Mouse (Mus musculus): ENCODE data around the gene Lrrfip2.

Gene Lrrfip2

GRCm38 (mm10) chr9:111118252-111118890 is 979 bp downstream of the Lrrfip2 start:
- DNase-seq = peak; percentile 71 to 86

GRCm38 (mm10) chr9:111118891-111119441 is 1.6 kb downstream of the Lrrfip2 start:
- DNase-seq = no peak

DNA sequence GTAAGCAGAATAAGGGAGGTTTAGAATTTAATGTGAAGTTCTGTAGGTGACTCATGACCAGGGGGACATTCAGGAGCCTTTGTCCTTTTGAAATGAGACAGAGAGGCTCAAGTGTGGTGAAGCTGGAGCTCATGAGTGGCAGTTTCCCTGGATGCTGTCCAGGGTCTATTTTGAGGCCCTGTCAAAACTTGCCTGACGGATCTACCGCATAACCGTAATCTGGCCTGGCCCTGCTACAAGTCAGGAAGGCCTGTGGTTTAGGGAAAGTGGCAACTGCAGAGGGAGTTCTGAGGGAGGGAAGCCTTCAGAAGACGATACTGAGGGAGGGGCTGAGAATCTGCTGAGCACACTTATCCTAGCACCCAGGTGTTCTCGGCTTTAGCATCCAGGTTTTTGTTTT is 5.1 kb downstream of the Lrrfip2 start:
- peak; percentile 20 to 46 for DNase-seq

DNA sequence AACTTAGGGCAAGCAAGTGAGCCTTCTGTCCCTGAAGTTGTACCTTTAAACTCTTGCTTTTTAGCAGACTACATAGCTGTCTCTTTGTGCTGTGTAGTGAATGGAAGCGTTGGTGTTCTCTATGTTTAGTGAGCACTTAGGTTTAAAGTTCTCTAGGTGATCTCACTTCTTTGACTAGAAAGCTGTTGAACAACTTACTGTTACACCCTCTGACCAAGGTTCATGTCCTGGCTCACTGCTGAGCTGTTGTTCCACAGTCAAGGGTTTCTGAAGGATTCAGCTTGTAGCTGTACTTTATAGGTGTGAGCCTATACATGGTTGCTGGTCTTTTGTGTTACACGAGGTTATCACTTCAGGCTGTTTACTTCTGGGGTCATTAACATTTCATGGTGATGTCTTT is 5.9 kb downstream of the Lrrfip2 start:
- DNase-seq = peak; percentile 16 to 46

GRCm38 (mm10) chr9:111124440-111124839 is 7.0 kb downstream of the Lrrfip2 start:
- DNase-seq = no peak

- no peak for DNase-seq
Observed at GRCm38 (mm10) chr9:111126735-111127134, 9.3 kb downstream of the Lrrfip2 start.

DNA sequence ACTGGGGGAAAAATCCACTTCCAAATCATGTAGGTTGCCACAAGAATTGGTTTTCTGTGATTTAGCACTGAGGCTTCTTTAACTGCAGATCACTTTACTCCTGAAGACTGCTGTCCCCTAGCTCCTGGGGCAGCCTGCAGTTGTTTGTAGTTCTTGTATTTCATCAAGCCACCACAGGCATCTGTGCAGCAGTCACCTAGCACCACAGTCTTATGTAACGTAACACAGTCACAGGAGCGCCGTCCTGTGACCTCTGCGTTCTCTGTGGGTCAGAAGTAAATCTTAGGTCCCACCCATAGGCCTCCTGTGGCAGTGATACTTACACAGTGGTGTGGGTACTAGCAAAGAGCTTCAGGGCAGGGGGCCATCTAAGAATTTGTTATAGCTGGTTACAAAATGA is 10.4 kb downstream of the Lrrfip2 start:
- no peak for DNase-seq

GRCm38 (mm10) chr9:111130126-111130525 is 12.7 kb downstream of the Lrrfip2 start:
- no peak for DNase-seq

DNA sequence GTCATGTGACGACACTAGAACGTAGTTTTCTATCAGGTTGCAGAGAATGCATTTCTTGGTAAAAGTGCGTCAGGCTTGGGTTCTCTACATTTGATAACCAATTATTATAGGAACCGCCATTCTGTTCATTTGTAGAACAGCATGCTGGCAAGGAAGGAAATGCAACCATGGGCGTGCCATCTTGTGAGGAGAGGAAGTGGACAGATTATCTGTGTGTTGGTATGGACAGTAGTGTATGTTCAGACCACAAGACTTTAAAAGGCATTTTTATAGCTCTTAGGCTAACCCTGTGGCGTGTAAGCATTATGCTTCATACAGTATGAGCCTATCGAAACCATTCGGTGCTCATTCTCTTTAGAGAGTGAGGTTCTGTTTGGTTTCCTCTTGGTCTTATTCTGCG is 20.8 kb downstream of the Lrrfip2 start:
- DNase-seq = no peak

- DNase-seq = no peak
Observed at GRCm38 (mm10) chr9:111142721-111143120, 25.3 kb downstream of the Lrrfip2 start.

GRCm38 (mm10) chr9:111143387-111143786 is 26.0 kb downstream of the Lrrfip2 start:
- DNase-seq = no peak

DNA sequence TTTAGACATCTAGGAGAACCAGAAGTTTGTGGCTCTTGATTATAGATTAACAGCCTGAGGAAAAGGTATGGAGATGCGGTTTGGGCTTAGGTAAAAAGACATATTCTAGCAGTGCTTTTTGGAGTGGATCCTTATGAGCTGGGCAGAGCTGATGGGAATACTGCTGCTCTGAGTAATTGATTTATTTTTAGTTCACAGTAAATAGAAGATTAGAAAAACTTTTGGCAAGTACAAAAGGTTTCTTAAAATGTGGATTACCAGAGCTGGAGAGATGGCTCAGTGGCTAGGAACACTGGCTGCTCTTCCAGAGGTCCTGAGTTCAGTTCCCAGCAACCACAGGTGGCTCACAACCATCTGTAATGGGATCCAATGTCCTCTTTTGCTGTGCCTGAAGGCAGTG is 27.3 kb downstream of the Lrrfip2 start:
- DNase-seq = no peak

GRCm38 (mm10) chr9:111145497-111146190 is 28.3 kb downstream of the Lrrfip2 start:
- DNase-seq = no peak

- no peak for DNase-seq
Observed at GRCm38 (mm10) chr9:111146216-111146798, 28.9 kb downstream of the Lrrfip2 start.

DNA sequence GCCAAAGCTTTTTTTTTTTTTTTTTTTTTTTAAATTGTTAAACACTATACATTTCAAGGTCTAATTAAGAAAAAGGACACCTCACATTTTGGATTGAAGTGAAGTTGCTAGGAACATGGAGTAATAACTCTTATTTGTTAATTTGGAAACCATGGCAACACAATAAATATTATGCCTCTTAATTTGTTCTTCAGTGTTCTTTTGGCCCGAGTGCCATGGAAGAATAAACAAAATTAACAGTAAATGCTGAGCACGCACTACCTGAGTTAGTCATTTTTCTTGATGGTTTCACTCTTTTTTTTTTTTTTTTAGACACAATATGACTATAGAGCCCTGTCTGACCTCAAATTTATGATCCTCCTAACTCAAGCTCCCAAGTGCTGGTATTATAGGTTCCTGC is 30.6 kb downstream of the Lrrfip2 start:
- no peak for DNase-seq

DNA sequence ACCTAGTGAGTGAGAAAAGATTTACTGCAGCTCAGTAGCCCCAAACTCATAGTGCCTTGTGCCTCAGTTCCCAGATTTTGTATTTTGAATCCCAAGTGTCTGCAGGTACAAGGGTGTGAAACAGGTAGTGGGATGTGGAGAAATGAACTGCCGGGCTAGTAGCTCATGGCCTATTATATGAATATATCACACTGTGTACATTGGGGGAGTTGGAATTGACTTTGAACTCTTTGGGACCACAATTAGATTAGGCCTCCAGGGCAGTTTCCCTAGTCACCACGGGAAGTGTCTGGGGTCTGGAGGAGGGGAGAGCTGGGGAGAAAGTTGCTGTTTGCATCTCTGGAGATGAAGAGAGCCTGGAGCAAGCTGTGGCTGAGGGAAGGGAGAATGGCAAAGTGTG is 31.0 kb downstream of the Lrrfip2 start:
- DNase-seq = no peak

DNA sequence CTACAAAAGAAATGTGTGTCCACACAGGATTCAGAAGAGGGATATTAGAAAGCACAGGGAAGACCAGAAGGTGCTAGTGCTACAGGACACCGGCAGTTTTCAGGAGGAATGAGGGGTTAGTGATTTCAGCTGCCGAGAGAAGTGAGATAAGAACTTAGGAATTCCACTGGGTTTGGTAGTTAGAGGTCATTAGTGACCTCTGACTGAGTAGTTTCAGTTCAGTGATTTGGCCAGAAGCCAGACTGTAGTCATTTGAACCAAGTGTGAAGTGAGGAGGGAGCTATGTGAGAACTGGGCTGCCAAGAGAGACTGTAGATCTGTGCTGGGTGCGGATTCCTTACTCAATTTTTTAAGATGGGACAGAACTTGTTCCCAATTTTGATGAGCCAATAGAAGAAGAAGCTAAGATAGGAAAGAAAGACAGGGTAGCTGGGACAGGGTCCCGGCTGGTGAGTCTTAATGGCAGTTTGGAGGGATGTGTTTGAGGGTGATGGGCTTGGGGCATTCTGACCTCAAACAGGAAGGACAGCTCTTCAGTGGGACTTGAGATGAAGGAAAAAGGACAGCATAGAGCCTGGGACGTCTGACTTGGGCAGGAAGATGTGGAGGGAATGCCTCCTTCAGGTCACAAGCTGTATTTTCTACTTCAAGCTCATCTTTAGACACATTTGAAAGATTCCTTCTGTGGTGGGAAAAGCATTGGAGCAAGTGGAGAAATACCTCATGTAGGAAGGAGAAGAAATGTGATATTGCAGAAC is 32.0 kb downstream of the Lrrfip2 start:
- peak; percentile 80 to 86 for DNase-seq

DNA sequence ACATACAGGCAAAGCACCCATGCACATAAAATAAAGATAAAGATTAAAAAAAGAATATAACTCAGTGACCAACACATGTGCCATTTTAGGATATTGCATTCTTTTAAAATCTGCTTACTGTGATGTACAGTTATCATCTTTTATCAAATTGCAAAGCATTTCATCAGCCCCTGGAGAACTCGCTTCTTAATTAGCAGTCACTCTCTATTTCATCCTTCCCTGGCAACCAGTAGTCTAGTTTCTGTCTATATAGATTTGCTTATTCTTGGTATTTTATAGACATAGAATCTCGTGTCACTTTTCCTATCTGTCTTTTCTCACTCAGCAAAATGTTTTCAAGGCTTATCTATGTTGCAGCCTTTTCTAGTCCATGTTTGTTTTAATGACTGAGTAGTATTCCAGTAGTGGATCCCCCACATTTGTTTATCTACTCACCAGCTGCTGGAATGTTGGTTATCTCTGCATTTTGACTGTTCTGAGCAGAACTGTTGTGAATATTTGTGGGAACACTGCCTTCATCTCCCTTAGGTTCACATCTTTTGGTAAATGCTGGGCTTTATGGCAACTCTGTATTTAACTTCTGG is 35.0 kb downstream of the Lrrfip2 start:
- DNase-seq = no peak

GRCm38 (mm10) chr9:111153026-111153425 is 35.6 kb downstream of the Lrrfip2 start:
- DNase-seq = no peak

DNA sequence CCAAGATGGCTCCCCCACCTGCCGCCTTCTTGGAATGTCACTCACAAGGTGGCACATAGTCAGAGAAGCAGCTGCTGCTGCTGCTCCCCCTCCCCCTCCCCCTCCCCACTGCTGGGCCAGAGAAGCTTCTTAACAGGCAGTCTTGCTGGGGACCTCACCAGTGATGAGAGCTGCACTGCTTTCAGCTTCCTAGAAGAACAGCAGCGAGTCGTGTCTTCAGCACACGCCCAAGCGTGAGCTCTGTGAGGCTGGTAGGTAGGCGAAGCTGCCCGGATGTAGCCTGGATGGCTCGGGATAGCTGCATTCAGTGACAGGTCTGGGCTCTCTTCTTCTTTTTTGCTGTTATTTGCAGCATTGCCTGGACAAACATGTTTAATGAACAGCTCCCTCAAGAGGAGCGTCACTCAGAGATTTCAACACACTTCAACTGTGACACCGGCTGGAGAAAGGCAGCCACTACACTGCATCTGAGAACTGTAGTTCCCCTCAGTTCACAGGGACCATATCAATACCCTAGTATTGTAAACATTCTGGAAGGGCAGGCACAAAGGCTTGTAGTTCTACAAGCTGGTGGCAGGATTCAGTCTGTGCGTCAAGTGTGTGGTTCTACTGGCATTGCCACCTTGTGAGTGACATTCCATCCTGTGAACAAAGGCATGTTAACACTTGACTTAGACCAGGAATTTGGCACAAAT is 38.5 kb downstream of the Lrrfip2 start:
- no peak for DNase-seq

DNA sequence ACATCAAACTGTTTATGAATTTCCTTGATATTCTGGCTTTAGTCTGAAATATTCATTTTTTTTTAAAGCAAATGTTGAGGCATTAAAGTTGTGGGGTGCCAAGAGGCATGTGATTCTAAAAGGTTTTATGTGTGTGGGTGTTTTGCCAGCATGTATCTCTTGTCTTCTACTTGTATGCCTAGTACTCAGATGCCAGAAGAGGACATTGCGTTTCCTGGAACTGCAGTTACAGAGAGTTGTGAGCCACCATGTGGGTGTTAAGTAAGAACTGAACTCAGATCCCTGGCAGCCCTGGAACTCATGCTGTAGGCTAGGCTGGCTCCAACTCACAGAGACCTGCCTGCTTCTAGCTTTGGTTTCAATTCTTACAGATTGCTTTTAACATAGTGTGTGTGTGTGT is 42.2 kb downstream of the Lrrfip2 start:
- no peak for DNase-seq

- no peak for DNase-seq
Observed at GRCm38 (mm10) chr9:111161213-111161612, 43.8 kb downstream of the Lrrfip2 start.

Data from kidney, postnatal 25 days (tissue).